Mouse (Mus musculus) spleen, adult 2 months (tissue): ENCODE results near the gene Ms4a4a.

ENCODE experiments used
- CTCF ChIP-seq: fragments of 200-500 bp; IDR thresholded peaks from 2 replicates; pipeline ENCODE4 v1.5.1; 2011; ENCODE audit warnings: mild to moderate bottlenecking, inconsistent platforms; ENCODE audit not compliant: insufficient read depth, insufficient read length, insufficient replicate concordance; ENCODE audit errors: extremely low read depth
- POLR2A ChIP-seq: fragments of 200-500 bp; IDR thresholded peaks from 2 replicates; pipeline ENCODE4 v1.6.1; 2011; ENCODE audit warnings: low read depth, low read length, inconsistent platforms

GRCm38 (mm10) chr19:11414084-11414483 lies 38.8 kb downstream of the Ms4a4a start:
- TF ChIP-seq POLR2A (no peak), CTCF (no peak)
